Mouse (Mus musculus): Measurements from ENCODE around the gene Arid1b. TPM values are rescaled to one million over a fixed set of nuclear protein-coding genes. Genes with fewer than 3 reads are reported as not detected.

The Arid1b gene
- polyA plus RNA-seq (2015; fragmentation: Nextera tagmentation; extraction: Ambion mirVana), result 5.8 and 6.5 TPM in 2 replicates

GRCm38 (mm10) chr17:4993840-4994503 is at the start of gene Arid1b:
Gene Arid1b (plus strand): TSS chr17:4994332.
- H3K27ac ChIP-seq (ENCODE audit: low read length), result peak within 1 kb of the TSS; percentile 100
- no peaks in the 10 kb centered on the region for H3K36me3 ChIP-seq (ENCODE audit: control insufficient read depth, insufficient read depth, low read length)
- peak within 1 kb of the TSS; percentile 93 for H3K4me3 ChIP-seq (ENCODE audit: low read length)
- under 1% methylated on average over 52 of the region's 58 CpGs for WGBS
- H3K9ac ChIP-seq (ENCODE audit: low read depth, low read length), result peak within 1 kb of the TSS; percentile 99
- H3K4me2 ChIP-seq (ENCODE audit: low read depth, low read length), result peak within 1 kb of the TSS; percentile 73
- H3K4me1 ChIP-seq (ENCODE audit: control insufficient read depth, insufficient read depth, low read length), result peaks cover 8% of the 10 kb centered on the region
- H3K27me3 ChIP-seq (replicated peaks; ENCODE audit: control insufficient read depth, insufficient read depth, low read length), result no peaks in the 10 kb centered on the region
- ATAC-seq, result peak; percentile 62
- no peaks in the 10 kb centered on the region for H3K9me3 ChIP-seq (ENCODE audit: control insufficient read depth, low read length)

GRCm38 (mm10) chr17:4945311-4945751 is 48.8 kb upstream of the Arid1b start:
- H3K4me2 ChIP-seq (ENCODE audit: low read depth, low read length), result peak overlapping the region; percentile 53

GRCm38 (mm10) chr17:4945871-4946331 is 48.2 kb upstream of the Arid1b start:
- Histone ChIP-seq H3K4me1 (ENCODE audit: control insufficient read depth, insufficient read depth, low read length) (peaks cover 14% of the 10 kb centered on the region), H3K4me2 (ENCODE audit: low read depth, low read length) (peak overlapping the region; percentile 53), H3K9ac (ENCODE audit: low read depth, low read length) (peak overlapping the region; percentile 58), H3K36me3 (ENCODE audit: control insufficient read depth, insufficient read depth, low read length) (no peaks in the 10 kb centered on the region), H3K4me3 (ENCODE audit: low read length) (peak overlapping the region; percentile 23), H3K9me3 (ENCODE audit: control insufficient read depth, low read length) (no peaks in the 10 kb centered on the region), H3K27ac (ENCODE audit: low read length) (peak overlapping the region; percentile 94), H3K27me3 (replicated peaks; ENCODE audit: control insufficient read depth, insufficient read depth, low read length) (no peaks in the 10 kb centered on the region)
- peak; percentile 77 for ATAC-seq
- 21% methylated on average over 11 of the region's 11 CpGs for WGBS

More at GRCm38 (mm10) chr17:4945311-4945751, 48.8 kb upstream of the Arid1b start:
- Histone ChIP-seq H3K27me3 (replicated peaks; ENCODE audit: control insufficient read depth, insufficient read depth, low read length) (no peaks in the 10 kb centered on the region), H3K4me3 (ENCODE audit: low read length) (no peak overlapping the region), H3K9ac (ENCODE audit: low read depth, low read length) (peak overlapping the region; percentile 58), H3K9me3 (ENCODE audit: control insufficient read depth, low read length) (no peaks in the 10 kb centered on the region), H3K4me1 (ENCODE audit: control insufficient read depth, insufficient read depth, low read length) (peaks cover 14% of the 10 kb centered on the region), H3K36me3 (ENCODE audit: control insufficient read depth, insufficient read depth, low read length) (no peaks in the 10 kb centered on the region), H3K27ac (ENCODE audit: low read length) (peak overlapping the region; percentile 94)
- no peak for ATAC-seq
- WGBS, result 64% methylated on average over 6 of the region's 6 CpGs

GRCm38 (mm10) chr17:4946421-4946974 is 47.6 kb upstream of the Arid1b start:
- H3K4me1 ChIP-seq (ENCODE audit: control insufficient read depth, insufficient read depth, low read length), result peaks cover 14% of the 10 kb centered on the region
- 11% methylated on average over 12 of the region's 12 CpGs for WGBS
- H3K36me3 ChIP-seq (ENCODE audit: control insufficient read depth, insufficient read depth, low read length), result no peaks in the 10 kb centered on the region
- H3K9me3 ChIP-seq (ENCODE audit: control insufficient read depth, low read length), result no peaks in the 10 kb centered on the region
- peak overlapping the region; percentile 58 for H3K9ac ChIP-seq (ENCODE audit: low read depth, low read length)
- peak overlapping the region; percentile 53 for H3K4me2 ChIP-seq (ENCODE audit: low read depth, low read length)
- no peaks in the 10 kb centered on the region for H3K27me3 ChIP-seq (replicated peaks; ENCODE audit: control insufficient read depth, insufficient read depth, low read length)
- peak; percentile 56 for ATAC-seq
- H3K4me3 ChIP-seq (ENCODE audit: low read length), result peak overlapping the region; percentile 35
- H3K27ac ChIP-seq (ENCODE audit: low read length), result peak overlapping the region; percentile 94

- H3K9ac ChIP-seq (ENCODE audit: low read depth, low read length), result peak overlapping the region; percentile 58
- 35% methylated on average over 3 of the region's 3 CpGs for WGBS
These were observed 47.1 kb upstream of the Arid1b start for GRCm38 (mm10) chr17:4947013-4947412.

GRCm38 (mm10) chr17:4947439-4947838 is 46.7 kb upstream of the Arid1b start:
- peak; percentile 55 for ATAC-seq
- Histone ChIP-seq H3K27ac (ENCODE audit: low read length) (peak overlapping the region; percentile 65), H3K9ac (ENCODE audit: low read depth, low read length) (no peak overlapping the region), H3K9me3 (ENCODE audit: control insufficient read depth, low read length) (no peaks in the 10 kb centered on the region), H3K4me1 (ENCODE audit: control insufficient read depth, insufficient read depth, low read length) (peaks cover 14% of the 10 kb centered on the region), H3K27me3 (replicated peaks; ENCODE audit: control insufficient read depth, insufficient read depth, low read length) (no peaks in the 10 kb centered on the region), H3K4me2 (ENCODE audit: low read depth, low read length) (no peak overlapping the region), H3K36me3 (ENCODE audit: control insufficient read depth, insufficient read depth, low read length) (no peaks in the 10 kb centered on the region), H3K4me3 (ENCODE audit: low read length) (no peak overlapping the region)
- 45% methylated on average over 2 of the region's 2 CpGs for WGBS

More at GRCm38 (mm10) chr17:4947013-4947412, 47.1 kb upstream of the Arid1b start:
- peak overlapping the region; percentile 35 for H3K4me3 ChIP-seq (ENCODE audit: low read length)
- peak overlapping the region; percentile 86 for H3K27ac ChIP-seq (ENCODE audit: low read length)
- peak; percentile 87 for ATAC-seq
- peak overlapping the region; percentile 53 for H3K4me2 ChIP-seq (ENCODE audit: low read depth, low read length)
- no peaks in the 10 kb centered on the region for H3K9me3 ChIP-seq (ENCODE audit: control insufficient read depth, low read length)
- H3K4me1 ChIP-seq (ENCODE audit: control insufficient read depth, insufficient read depth, low read length), result peaks cover 14% of the 10 kb centered on the region
- H3K36me3 ChIP-seq (ENCODE audit: control insufficient read depth, insufficient read depth, low read length), result no peaks in the 10 kb centered on the region
- H3K27me3 ChIP-seq (replicated peaks; ENCODE audit: control insufficient read depth, insufficient read depth, low read length), result no peaks in the 10 kb centered on the region

GRCm38 (mm10) chr17:4948501-4948900 is 45.6 kb upstream of the Arid1b start:
- no peaks in the 10 kb centered on the region for H3K36me3 ChIP-seq (ENCODE audit: control insufficient read depth, insufficient read depth, low read length)
- no peak overlapping the region for H3K9ac ChIP-seq (ENCODE audit: low read depth, low read length)
- H3K27me3 ChIP-seq (replicated peaks; ENCODE audit: control insufficient read depth, insufficient read depth, low read length), result no peaks in the 10 kb centered on the region
- H3K4me2 ChIP-seq (ENCODE audit: low read depth, low read length), result no peak overlapping the region
- WGBS, result 42% methylated on average over 3 of the region's 3 CpGs
- peak overlapping the region; percentile 65 for H3K27ac ChIP-seq (ENCODE audit: low read length)
- ATAC-seq, result peak; percentile 36; the same call in 1 of the 2 replicates
- peaks cover 14% of the 10 kb centered on the region for H3K4me1 ChIP-seq (ENCODE audit: control insufficient read depth, insufficient read depth, low read length)
- no peak overlapping the region for H3K4me3 ChIP-seq (ENCODE audit: low read length)
- no peaks in the 10 kb centered on the region for H3K9me3 ChIP-seq (ENCODE audit: control insufficient read depth, low read length)

- Histone ChIP-seq H3K9me3 (ENCODE audit: control insufficient read depth, low read length) (no peaks in the 10 kb centered on the region), H3K27me3 (replicated peaks; ENCODE audit: control insufficient read depth, insufficient read depth, low read length) (no peaks in the 10 kb centered on the region), H3K4me3 (ENCODE audit: low read length) (no peak overlapping the region), H3K4me1 (ENCODE audit: control insufficient read depth, insufficient read depth, low read length) (no peaks in the 10 kb centered on the region), H3K27ac (ENCODE audit: low read length) (no peak overlapping the region), H3K36me3 (ENCODE audit: control insufficient read depth, insufficient read depth, low read length) (no peaks in the 10 kb centered on the region), H3K4me2 (ENCODE audit: low read depth, low read length) (no peak overlapping the region), H3K9ac (ENCODE audit: low read depth, low read length) (no peak overlapping the region)
- no peak for ATAC-seq
- 73% methylated on average over 4 of the region's 4 CpGs for WGBS
These were observed 39.7 kb upstream of the Arid1b start for GRCm38 (mm10) chr17:4954431-4954830.

- Histone ChIP-seq H3K4me2 (ENCODE audit: low read depth, low read length) (no peak overlapping the region), H3K4me3 (ENCODE audit: low read length) (no peak overlapping the region), H3K27ac (ENCODE audit: low read length) (no peak overlapping the region), H3K4me1 (ENCODE audit: control insufficient read depth, insufficient read depth, low read length) (no peaks in the 10 kb centered on the region), H3K36me3 (ENCODE audit: control insufficient read depth, insufficient read depth, low read length) (no peaks in the 10 kb centered on the region), H3K9ac (ENCODE audit: low read depth, low read length) (no peak overlapping the region), H3K9me3 (ENCODE audit: control insufficient read depth, low read length) (no peaks in the 10 kb centered on the region), H3K27me3 (replicated peaks; ENCODE audit: control insufficient read depth, insufficient read depth, low read length) (no peaks in the 10 kb centered on the region)
- ATAC-seq, result no peak
- 81% methylated on average over 10 of the region's 10 CpGs for WGBS
These were observed 29.8 kb upstream of the Arid1b start for GRCm38 (mm10) chr17:4964192-4964877.

Measured in intestine, embryonic 16.5 days (tissue).